ENCODE assay signal across 29 mouse cellular contexts in the genomic region with DNA sequence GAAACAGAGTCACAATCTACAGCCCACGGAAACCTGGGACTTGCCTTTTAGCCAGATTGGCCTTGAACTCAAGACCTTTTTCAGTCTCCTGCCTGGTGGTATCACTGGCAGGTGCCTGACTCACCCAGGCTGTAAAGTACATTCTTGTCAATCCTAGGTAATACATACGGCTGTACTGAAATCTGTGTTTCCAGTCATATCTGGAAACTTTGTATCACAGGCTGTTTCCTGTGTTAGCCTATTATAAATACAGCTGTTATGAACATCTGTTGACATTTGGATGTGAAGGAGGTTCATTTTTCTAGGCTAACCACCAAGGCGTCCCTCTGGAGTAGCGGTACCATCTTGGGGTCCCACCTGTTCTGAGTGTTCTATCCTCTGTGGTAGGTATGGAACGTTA. TPM values are rescaled to one million over a fixed set of nuclear protein-coding genes. Genes with fewer than 3 reads are reported as not detected.
"Had no signal": no experiment of that assay in that cellular context is flagged by ENCODE, and none has a peak within 500 bp of the region (broad histone marks: within the 10 kb centered on the region; RNA-seq: fewer than 3 reads in every experiment).

No protein-coding gene starts in this region.

- ATAC-seq: forebrain, embryonic 13.5 days; forebrain, embryonic 14.5 days; forebrain, embryonic 15.5 days; forebrain, embryonic 16.5 days; forebrain, postnatal 0 days had no signal

- H3K36me3 ChIP-seq: embryonic facial prominence, embryonic 10.5 days; embryonic facial prominence, embryonic 12.5 days; embryonic facial prominence, embryonic 13.5 days; embryonic facial prominence, embryonic 15.5 days; forebrain, embryonic 10.5 days; forebrain, embryonic 12.5 days; forebrain, embryonic 15.5 days had no signal

- H3K4me2 ChIP-seq: embryonic facial prominence, embryonic 12.5 days; embryonic facial prominence, embryonic 13.5 days; embryonic facial prominence, embryonic 15.5 days; forebrain, embryonic 12.5 days; forebrain, embryonic 13.5 days; forebrain, embryonic 15.5 days had no signal

- H3K27ac ChIP-seq: embryonic facial prominence, embryonic 10.5 days; embryonic facial prominence, embryonic 12.5 days; embryonic facial prominence, embryonic 13.5 days; embryonic facial prominence, embryonic 15.5 days; forebrain, embryonic 10.5 days; forebrain, embryonic 12.5 days; forebrain, embryonic 13.5 days; forebrain, embryonic 15.5 days; gastrocnemius, adult 2 months; heart, adult 2 months had no signal

- H3K9ac ChIP-seq: embryonic facial prominence, embryonic 12.5 days; embryonic facial prominence, embryonic 13.5 days; embryonic facial prominence, embryonic 15.5 days; forebrain, embryonic 12.5 days; forebrain, embryonic 13.5 days; forebrain, embryonic 15.5 days; forebrain, postnatal 0 days had no signal

- H3K4me3 ChIP-seq: embryonic facial prominence, embryonic 10.5 days; embryonic facial prominence, embryonic 12.5 days; embryonic facial prominence, embryonic 13.5 days; embryonic facial prominence, embryonic 15.5 days; erythroblast, embryonic 14.5 days; forebrain, embryonic 10.5 days; forebrain, embryonic 12.5 days; forebrain, embryonic 13.5 days; forebrain, embryonic 15.5 days; gastrocnemius, adult 2 months; heart, adult 2 months had no signal

- DNase-seq: cerebellum, adult 9-10 months; cerebellum, adult 9-11 months; cerebellum, postnatal 10 days; cerebellum, postnatal 14 days; cerebellum, postnatal 25 days; cerebellum, postnatal 36 days; embryo, embryonic 11 days; forebrain, postnatal 0 days; gastrocnemius, adult 2 months; gastrocnemius, postnatal 10 days; gastrocnemius, postnatal 14 days; gastrocnemius, postnatal 25 days; gastrocnemius, postnatal 36 days; heart, adult 18-20 months; heart, adult 2 months had no signal

- H3K4me1 ChIP-seq: forebrain, embryonic 13.5 days had no signal

- H3K9me3 ChIP-seq: embryonic facial prominence, embryonic 10.5 days; embryonic facial prominence, embryonic 12.5 days; embryonic facial prominence, embryonic 13.5 days; embryonic facial prominence, embryonic 15.5 days; forebrain, embryonic 10.5 days; forebrain, embryonic 12.5 days; forebrain, embryonic 15.5 days had no signal

RNA-seq across cellular contexts. Expression of gene Ina, which starts 4.6 kb away (rescaled TPM):
- total RNA-seq: gastrocnemius, adult 18-20 months; gastrocnemius, adult 2 months; gastrocnemius, adult 8-10 months; gastrocnemius, postnatal 14 days; gastrocnemius, postnatal 25 days; gastrocnemius, postnatal 36 days; granulocyte monocyte progenitor cell, adult 5-6 weeks; heart, adult 18-20 months had no signal
- polyA plus RNA-seq: erythroblast, embryonic 14.5 days had no signal
